Mouse (Mus musculus): ENCODE results near the gene Wrnip1. TPM values are rescaled to one million over a fixed set of nuclear protein-coding genes. Genes with fewer than 3 reads are reported as not detected.

Wrnip1 gene
- polyA plus RNA-seq, 1 experiment from 2014 or later: 14.5 TPM

- ATAC-seq (replicated peaks; ENCODE audit: insufficient number of reproducible peaks, low FRiP score, low TSS enrichment, low read depth) (no peak), DNase-seq (ENCODE audit: low spot score) (no peak)
- Histone ChIP-seq H3K36me3 (replicated peaks; ENCODE audit: control insufficient read depth, insufficient read depth, low read depth, low read length) (no peaks in the 10 kb centered on the region), H3K27me3 (ENCODE audit: control insufficient read depth, insufficient read depth, low read length) (no peaks in the 10 kb centered on the region), H3K9ac (replicated peaks; ENCODE audit: low read length) (no peak overlapping the region), H3K4me2 (ENCODE audit: low read depth, low read length) (no peak overlapping the region), H3K9me3 (replicated peaks; ENCODE audit: control insufficient read depth, low read length) (no peaks in the 10 kb centered on the region), H3K4me1 (ENCODE audit: control insufficient read depth, insufficient read depth, low read length) (no peaks in the 10 kb centered on the region), H3K4me3 (ENCODE audit: low read depth, low read length) (no peak overlapping the region), H3K27ac (replicated peaks; ENCODE audit: low read depth, low read length) (no peak overlapping the region)
Measured at GRCm38 (mm10) chr13:32846221-32846620, 44.4 kb downstream of the Wrnip1 start.

GRCm38 (mm10) chr13:32849092-32849491, 47.3 kb downstream of the Wrnip1 start:
- ATAC-seq (replicated peaks; ENCODE audit: insufficient number of reproducible peaks, low FRiP score, low TSS enrichment, low read depth) (no peak), DNase-seq (ENCODE audit: low spot score) (no peak)
- no peak overlapping the region for H3K27ac ChIP-seq (replicated peaks; ENCODE audit: low read depth, low read length)
- no peaks in the 10 kb centered on the region for H3K9me3 ChIP-seq (replicated peaks; ENCODE audit: control insufficient read depth, low read length)
- H3K4me1 ChIP-seq (ENCODE audit: control insufficient read depth, insufficient read depth, low read length): no peaks in the 10 kb centered on the region
- no peak overlapping the region for H3K4me2 ChIP-seq (ENCODE audit: low read depth, low read length)
- 73% methylated on average over 4 of the region's 4 CpGs for WGBS
- H3K9ac ChIP-seq (replicated peaks; ENCODE audit: low read length): no peak overlapping the region
- H3K36me3 ChIP-seq (replicated peaks; ENCODE audit: control insufficient read depth, insufficient read depth, low read depth, low read length): no peaks in the 10 kb centered on the region
- no peak overlapping the region for H3K4me3 ChIP-seq (ENCODE audit: low read depth, low read length)
- H3K27me3 ChIP-seq (ENCODE audit: control insufficient read depth, insufficient read depth, low read length): no peaks in the 10 kb centered on the region

GRCm38 (mm10) chr13:32849531-32850123, 47.8 kb downstream of the Wrnip1 start:
- Histone ChIP-seq H3K4me1 (ENCODE audit: control insufficient read depth, insufficient read depth, low read length) (no peaks in the 10 kb centered on the region), H3K27ac (replicated peaks; ENCODE audit: low read depth, low read length) (no peak overlapping the region), H3K27me3 (ENCODE audit: control insufficient read depth, insufficient read depth, low read length) (no peaks in the 10 kb centered on the region), H3K9me3 (replicated peaks; ENCODE audit: control insufficient read depth, low read length) (no peaks in the 10 kb centered on the region), H3K4me3 (ENCODE audit: low read depth, low read length) (no peak overlapping the region), H3K36me3 (replicated peaks; ENCODE audit: control insufficient read depth, insufficient read depth, low read depth, low read length) (no peaks in the 10 kb centered on the region), H3K4me2 (ENCODE audit: low read depth, low read length) (no peak overlapping the region), H3K9ac (replicated peaks; ENCODE audit: low read length) (no peak overlapping the region)
- no peak for ATAC-seq (replicated peaks; ENCODE audit: insufficient number of reproducible peaks, low FRiP score, low TSS enrichment, low read depth)
- DNase-seq (ENCODE audit: low spot score): no peak

GRCm38 (mm10) chr13:32850156-32850555, 48.3 kb downstream of the Wrnip1 start:
- H3K9ac ChIP-seq (replicated peaks; ENCODE audit: low read length): no peak overlapping the region
- no peak for ATAC-seq (replicated peaks; ENCODE audit: insufficient number of reproducible peaks, low FRiP score, low TSS enrichment, low read depth)
- no peaks in the 10 kb centered on the region for H3K4me1 ChIP-seq (ENCODE audit: control insufficient read depth, insufficient read depth, low read length)
- no peak overlapping the region for H3K4me2 ChIP-seq (ENCODE audit: low read depth, low read length)
- 68% methylated on average over 1 of the region's 1 CpGs for WGBS
- no peak for DNase-seq (ENCODE audit: low spot score)
- H3K27ac ChIP-seq (replicated peaks; ENCODE audit: low read depth, low read length): no peak overlapping the region
- no peak overlapping the region for H3K4me3 ChIP-seq (ENCODE audit: low read depth, low read length)
- no peaks in the 10 kb centered on the region for H3K36me3 ChIP-seq (replicated peaks; ENCODE audit: control insufficient read depth, insufficient read depth, low read depth, low read length)
- H3K27me3 ChIP-seq (ENCODE audit: control insufficient read depth, insufficient read depth, low read length): no peaks in the 10 kb centered on the region
- no peaks in the 10 kb centered on the region for H3K9me3 ChIP-seq (replicated peaks; ENCODE audit: control insufficient read depth, low read length)

GRCm38 (mm10) chr13:32850668-32851404, 49.0 kb downstream of the Wrnip1 start, which contains the start of gene Serpinb1a:
Gene Serpinb1a (minus strand): TSS chr13:32851185.
- no peak for ATAC-seq (replicated peaks; ENCODE audit: insufficient number of reproducible peaks, low FRiP score, low TSS enrichment, low read depth)
- H3K9me3 ChIP-seq (replicated peaks; ENCODE audit: control insufficient read depth, low read length): no peaks in the 10 kb centered on the region

GRCm38 (mm10) chr13:32851967-32852366, 50.1 kb downstream of the Wrnip1 start:
- H3K4me3 ChIP-seq (ENCODE audit: low read depth, low read length): no peak overlapping the region
- H3K27ac ChIP-seq (replicated peaks; ENCODE audit: low read depth, low read length): no peak overlapping the region
- no peak overlapping the region for H3K4me2 ChIP-seq (ENCODE audit: low read depth, low read length)
- no peak overlapping the region for H3K9ac ChIP-seq (replicated peaks; ENCODE audit: low read length)
- H3K27me3 ChIP-seq (ENCODE audit: control insufficient read depth, insufficient read depth, low read length): no peaks in the 10 kb centered on the region
- H3K4me1 ChIP-seq (ENCODE audit: control insufficient read depth, insufficient read depth, low read length): no peaks in the 10 kb centered on the region
- WGBS: 12% methylated on average over 7 of the region's 7 CpGs
- ATAC-seq (replicated peaks; ENCODE audit: insufficient number of reproducible peaks, low FRiP score, low TSS enrichment, low read depth) (no peak), DNase-seq (ENCODE audit: low spot score) (peak; percentile 71)
- no peaks in the 10 kb centered on the region for H3K9me3 ChIP-seq (replicated peaks; ENCODE audit: control insufficient read depth, low read length)
- no peaks in the 10 kb centered on the region for H3K36me3 ChIP-seq (replicated peaks; ENCODE audit: control insufficient read depth, insufficient read depth, low read depth, low read length)

More at GRCm38 (mm10) chr13:32850668-32851404, 49.0 kb downstream of the Wrnip1 start, which contains the start of gene Serpinb1a:
- H3K4me1 ChIP-seq (ENCODE audit: control insufficient read depth, insufficient read depth, low read length): no peaks in the 10 kb centered on the region
- H3K4me3 ChIP-seq (ENCODE audit: low read depth, low read length): no peak within 1 kb of the TSS
- no peaks in the 10 kb centered on the region for H3K27me3 ChIP-seq (ENCODE audit: control insufficient read depth, insufficient read depth, low read length)
- H3K9ac ChIP-seq (replicated peaks; ENCODE audit: low read length): no peak within 1 kb of the TSS
- peak; percentile 42 for DNase-seq (ENCODE audit: low spot score)
- no peak within 1 kb of the TSS for H3K27ac ChIP-seq (replicated peaks; ENCODE audit: low read depth, low read length)
- H3K36me3 ChIP-seq (replicated peaks; ENCODE audit: control insufficient read depth, insufficient read depth, low read depth, low read length): no peaks in the 10 kb centered on the region
- 63% methylated on average over 10 of the region's 10 CpGs for WGBS
- H3K4me2 ChIP-seq (ENCODE audit: low read depth, low read length): no peak within 1 kb of the TSS

- no peaks in the 10 kb centered on the region for H3K9me3 ChIP-seq (replicated peaks; ENCODE audit: control insufficient read depth, low read length)
- no peak overlapping the region for H3K4me2 ChIP-seq (ENCODE audit: low read depth, low read length)
- no peaks in the 10 kb centered on the region for H3K4me1 ChIP-seq (ENCODE audit: control insufficient read depth, insufficient read depth, low read length)
- ATAC-seq (replicated peaks; ENCODE audit: insufficient number of reproducible peaks, low FRiP score, low TSS enrichment, low read depth) (no peak), DNase-seq (ENCODE audit: low spot score) (no peak)
- H3K36me3 ChIP-seq (replicated peaks; ENCODE audit: control insufficient read depth, insufficient read depth, low read depth, low read length): no peaks in the 10 kb centered on the region
- no peak overlapping the region for H3K9ac ChIP-seq (replicated peaks; ENCODE audit: low read length)
- no peak overlapping the region for H3K27ac ChIP-seq (replicated peaks; ENCODE audit: low read depth, low read length)
- 96% methylated on average over 4 of the region's 4 CpGs for WGBS
- H3K27me3 ChIP-seq (ENCODE audit: control insufficient read depth, insufficient read depth, low read length): no peaks in the 10 kb centered on the region
- no peak overlapping the region for H3K4me3 ChIP-seq (ENCODE audit: low read depth, low read length)
Measured at GRCm38 (mm10) chr13:32852539-32852938, 50.7 kb downstream of the Wrnip1 start.

- no peaks in the 10 kb centered on the region for H3K9me3 ChIP-seq (replicated peaks; ENCODE audit: control insufficient read depth, low read length)
- no peaks in the 10 kb centered on the region for H3K27me3 ChIP-seq (ENCODE audit: control insufficient read depth, insufficient read depth, low read length)
- no peaks in the 10 kb centered on the region for H3K4me1 ChIP-seq (ENCODE audit: control insufficient read depth, insufficient read depth, low read length)
- no peak overlapping the region for H3K9ac ChIP-seq (replicated peaks; ENCODE audit: low read length)
- DNase-seq (ENCODE audit: low spot score) (no peak), ATAC-seq (replicated peaks; ENCODE audit: insufficient number of reproducible peaks, low FRiP score, low TSS enrichment, low read depth) (no peak)
- no peaks in the 10 kb centered on the region for H3K36me3 ChIP-seq (replicated peaks; ENCODE audit: control insufficient read depth, insufficient read depth, low read depth, low read length)
- H3K4me2 ChIP-seq (ENCODE audit: low read depth, low read length): no peak overlapping the region
- H3K4me3 ChIP-seq (ENCODE audit: low read depth, low read length): no peak overlapping the region
- no peak overlapping the region for H3K27ac ChIP-seq (replicated peaks; ENCODE audit: low read depth, low read length)
- 72% methylated on average over 2 of the region's 2 CpGs for WGBS
Measured at GRCm38 (mm10) chr13:32853073-32853472, 51.2 kb downstream of the Wrnip1 start.
